Mouse (Mus musculus): ENCODE results near the gene Focad. TPM values are rescaled to one million over a fixed set of nuclear protein-coding genes. Genes with fewer than 3 reads are reported as not detected.

Focad gene
- polyA plus RNA-seq, 1 experiment, result 10.3 TPM

DNA sequence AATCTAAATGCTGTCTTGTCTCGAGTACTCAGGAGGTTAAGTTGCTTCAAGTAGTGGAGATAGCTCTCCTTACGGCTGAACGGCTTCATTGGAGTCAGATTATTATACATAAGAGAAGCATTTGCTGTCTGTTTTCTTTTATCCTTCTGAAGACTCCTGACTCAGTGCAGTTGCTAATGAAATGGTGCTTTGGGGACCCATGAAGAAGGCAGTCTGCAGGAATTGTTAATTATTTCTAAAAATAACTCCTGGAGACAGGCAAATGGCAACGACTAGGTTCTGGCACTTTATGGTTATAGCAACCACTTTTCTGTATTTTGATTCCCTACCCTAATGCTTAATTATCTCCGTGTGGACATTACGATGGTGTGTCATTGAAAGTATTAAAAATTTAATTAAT lies 201.1 kb downstream of the Focad start:
- H3K27me3 ChIP-seq (ENCODE audit: control insufficient read depth, insufficient read depth, insufficient read length), result no peaks in the 10 kb centered on the region
- no peak for TF ChIP-seq MYOG (IDR thresholded peaks at IDR 0.05; ENCODE audit: control insufficient read depth, extremely low read depth, insufficient read length)
- no peak for TF ChIP-seq CTCF (IDR thresholded peaks at IDR 0.05; ENCODE audit: control insufficient read depth, insufficient read depth, insufficient read length)
- TF ChIP-seq MYOD1 (IDR thresholded peaks at IDR 0.05; ENCODE audit: control insufficient read depth, insufficient read length, low read depth), result no peak
- no peak for TF ChIP-seq FOSL1 (IDR thresholded peaks at IDR 0.05; ENCODE audit: insufficient read depth, low read length, poor library complexity, severe bottlenecking)
- no peaks in the 10 kb centered on the region for H3K36me3 ChIP-seq (ENCODE audit: control insufficient read depth, insufficient read depth)
- H3K79me3 ChIP-seq (ENCODE audit: low read depth), result no peaks in the 10 kb centered on the region
- no peak overlapping the region for H3K4me3 ChIP-seq (ENCODE audit: insufficient read depth, poor library complexity, severe bottlenecking)
- H3K79me2 ChIP-seq (ENCODE audit: control insufficient read depth, insufficient read depth), result no peaks in the 10 kb centered on the region
- no peak overlapping the region for H3ac ChIP-seq (ENCODE audit: control insufficient read depth, insufficient read length, low read depth)

DNA sequence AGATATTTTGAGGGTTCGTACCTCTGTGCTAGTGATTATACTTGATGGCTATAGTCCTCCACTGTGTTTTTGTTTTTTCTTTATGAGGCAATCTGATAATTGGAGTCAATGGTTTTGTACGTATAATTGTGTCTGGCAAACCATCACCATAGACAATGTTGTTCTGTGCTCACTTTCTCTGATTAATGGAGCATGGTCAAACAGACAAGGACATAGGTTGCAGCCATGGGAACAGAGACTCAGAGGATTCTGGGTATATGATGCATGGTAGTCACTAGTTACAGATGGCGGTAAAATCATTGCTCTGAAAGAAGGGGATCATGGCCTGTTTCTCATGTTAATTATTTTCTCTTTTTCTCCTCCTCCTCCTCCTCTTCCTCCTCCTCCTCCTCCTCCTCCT lies 205.1 kb downstream of the Focad start:
- no peak for TF ChIP-seq MYOD1 (IDR thresholded peaks at IDR 0.05; ENCODE audit: control insufficient read depth, insufficient read length, low read depth)
- no peak for TF ChIP-seq CEBPB (IDR thresholded peaks at IDR 0.05; ENCODE audit: low read depth)
- no peak for TF ChIP-seq USF1 (IDR thresholded peaks at IDR 0.05; ENCODE audit: low read depth)
- TF ChIP-seq MYOG (IDR thresholded peaks at IDR 0.05; ENCODE audit: control insufficient read depth, extremely low read depth, insufficient read length), result no peak
- Histone ChIP-seq H3K27me3 (ENCODE audit: control insufficient read depth, insufficient read depth, insufficient read length) (no peaks in the 10 kb centered on the region), H3K79me3 (ENCODE audit: low read depth) (no peaks in the 10 kb centered on the region), H3K79me2 (ENCODE audit: control insufficient read depth, insufficient read depth) (no peaks in the 10 kb centered on the region), H3ac (ENCODE audit: control insufficient read depth, insufficient read length, low read depth) (no peak overlapping the region), H3K36me3 (ENCODE audit: control insufficient read depth, insufficient read depth) (no peaks in the 10 kb centered on the region), H3K4me3 (ENCODE audit: insufficient read depth, poor library complexity, severe bottlenecking) (no peak overlapping the region)

DNA sequence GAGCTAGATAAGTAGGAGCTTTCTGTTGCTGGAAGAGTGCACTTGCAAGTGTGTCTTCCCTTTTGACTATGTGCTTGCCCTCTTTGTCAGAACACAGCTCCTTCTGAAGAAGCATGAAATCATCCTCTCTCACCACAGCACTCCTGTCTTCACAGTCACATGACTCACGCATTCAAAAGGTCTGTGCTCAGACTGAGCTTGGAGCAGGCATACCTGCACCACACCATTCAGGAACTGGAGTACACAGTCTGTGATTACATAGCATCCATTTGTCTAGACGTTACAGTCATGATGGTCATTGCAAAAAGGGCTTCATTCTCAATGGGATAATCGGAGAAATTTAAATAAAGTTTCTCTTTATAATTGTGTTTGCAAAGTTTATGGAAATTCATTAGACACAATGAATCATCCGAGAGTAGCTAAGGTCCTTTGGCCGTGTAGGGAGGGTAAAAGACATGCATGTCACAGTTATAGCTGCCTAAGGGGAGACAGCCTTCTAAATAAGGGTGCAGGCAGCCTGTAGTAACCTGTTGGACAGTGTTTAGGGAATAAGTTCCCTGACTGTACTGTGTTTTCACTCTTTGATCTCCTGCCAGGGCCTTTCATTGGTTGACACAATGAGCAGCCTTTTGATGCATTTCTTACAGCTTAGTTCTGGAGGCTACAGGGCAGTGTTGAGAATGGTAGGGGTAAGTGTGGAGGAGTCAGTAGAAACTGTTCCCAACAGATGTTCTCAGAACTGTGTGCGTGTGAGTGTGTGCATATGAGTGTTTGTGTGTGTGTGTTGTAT lies 206.6 kb downstream of the Focad start:
- Histone ChIP-seq H3K79me2 (ENCODE audit: control insufficient read depth, insufficient read depth) (no peaks in the 10 kb centered on the region), H3ac (ENCODE audit: control insufficient read depth, insufficient read length, low read depth) (no peak overlapping the region), H3K79me3 (ENCODE audit: low read depth) (no peaks in the 10 kb centered on the region), H3K36me3 (ENCODE audit: control insufficient read depth, insufficient read depth) (no peaks in the 10 kb centered on the region), H3K27me3 (ENCODE audit: control insufficient read depth, insufficient read depth, insufficient read length) (no peaks in the 10 kb centered on the region), H3K4me3 (ENCODE audit: insufficient read depth, poor library complexity, severe bottlenecking) (no peak overlapping the region)
- TF ChIP-seq MYOG (IDR thresholded peaks at IDR 0.05; ENCODE audit: control insufficient read depth, extremely low read depth, insufficient read length) (no peak), FOSL1 (IDR thresholded peaks at IDR 0.05; ENCODE audit: insufficient read depth, low read length, poor library complexity, severe bottlenecking) (no peak), USF1 (IDR thresholded peaks at IDR 0.05; ENCODE audit: low read depth) (no peak), CTCF (IDR thresholded peaks at IDR 0.05; ENCODE audit: control insufficient read depth, insufficient read depth, insufficient read length) (no peak), MAX (IDR thresholded peaks at IDR 0.05) (no peak), MYOD1 (IDR thresholded peaks at IDR 0.05; ENCODE audit: control insufficient read depth, insufficient read length, low read depth) (no peak), CEBPB (IDR thresholded peaks at IDR 0.05; ENCODE audit: low read depth) (no peak)

DNA sequence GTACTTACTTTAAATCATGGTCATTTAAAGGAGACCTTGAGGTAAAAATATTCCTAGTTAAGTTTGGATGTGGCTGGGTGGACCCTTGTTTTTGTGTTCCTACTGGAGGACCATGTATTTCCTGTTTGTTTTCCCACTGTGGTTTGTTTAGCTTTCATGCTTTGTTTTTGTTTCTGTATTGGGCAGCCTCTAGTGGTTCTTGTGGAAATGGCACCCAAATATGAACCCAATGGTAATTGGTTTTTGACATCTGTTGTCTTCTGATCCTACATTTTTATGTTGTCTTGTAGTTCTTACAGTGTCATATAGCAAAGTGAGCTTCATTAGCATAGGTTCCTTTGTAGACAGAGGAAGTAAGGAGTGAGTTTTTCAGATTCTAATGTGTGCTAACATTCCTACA lies 207.9 kb downstream of the Focad start:
- Histone ChIP-seq H3K36me3 (ENCODE audit: control insufficient read depth, insufficient read depth) (no peaks in the 10 kb centered on the region), H3K79me2 (ENCODE audit: control insufficient read depth, insufficient read depth) (no peaks in the 10 kb centered on the region), H3K4me3 (ENCODE audit: insufficient read depth, poor library complexity, severe bottlenecking) (no peak overlapping the region), H3ac (ENCODE audit: control insufficient read depth, insufficient read length, low read depth) (no peak overlapping the region), H3K27me3 (ENCODE audit: control insufficient read depth, insufficient read depth, insufficient read length) (no peaks in the 10 kb centered on the region), H3K79me3 (ENCODE audit: low read depth) (no peaks in the 10 kb centered on the region)
- no peak for TF ChIP-seq MYOG (IDR thresholded peaks at IDR 0.05; ENCODE audit: control insufficient read depth, extremely low read depth, insufficient read length)
- no peak for TF ChIP-seq MAX (IDR thresholded peaks at IDR 0.05)
- no peak for TF ChIP-seq MYOD1 (IDR thresholded peaks at IDR 0.05; ENCODE audit: control insufficient read depth, insufficient read length, low read depth)
- TF ChIP-seq CEBPB (IDR thresholded peaks at IDR 0.05; ENCODE audit: low read depth), result no peak
- no peak for TF ChIP-seq CTCF (IDR thresholded peaks at IDR 0.05; ENCODE audit: control insufficient read depth, insufficient read depth, insufficient read length)
- no peak for TF ChIP-seq FOSL1 (IDR thresholded peaks at IDR 0.05; ENCODE audit: insufficient read depth, low read length, poor library complexity, severe bottlenecking)
- TF ChIP-seq USF1 (IDR thresholded peaks at IDR 0.05; ENCODE audit: low read depth), result no peak

DNA sequence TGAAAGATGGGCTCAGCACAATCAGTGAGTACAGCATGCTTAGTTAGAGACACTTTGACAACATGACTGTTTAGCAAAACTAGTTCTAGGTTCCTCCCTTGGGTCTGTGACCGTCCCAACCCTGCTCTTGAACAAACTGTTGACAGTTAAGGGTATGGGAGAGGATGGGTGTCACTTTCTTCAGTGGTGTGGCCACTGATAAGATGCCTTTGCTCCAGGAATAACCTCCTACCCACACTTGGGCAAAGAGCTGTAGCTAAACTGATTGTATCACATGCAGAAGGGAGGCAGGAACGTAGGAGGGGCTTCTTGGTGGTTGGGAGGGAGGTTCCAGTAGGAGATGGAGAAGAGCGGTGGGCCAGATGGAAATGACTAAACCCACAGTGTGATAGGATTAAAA lies 213.3 kb downstream of the Focad start:
- TF ChIP-seq CTCF (IDR thresholded peaks at IDR 0.05; ENCODE audit: control insufficient read depth, insufficient read depth, insufficient read length) (no peak), MYOG (IDR thresholded peaks at IDR 0.05; ENCODE audit: control insufficient read depth, extremely low read depth, insufficient read length) (no peak), MAX (IDR thresholded peaks at IDR 0.05) (no peak), FOSL1 (IDR thresholded peaks at IDR 0.05; ENCODE audit: insufficient read depth, low read length, poor library complexity, severe bottlenecking) (no peak), MYOD1 (IDR thresholded peaks at IDR 0.05; ENCODE audit: control insufficient read depth, insufficient read length, low read depth) (no peak), USF1 (IDR thresholded peaks at IDR 0.05; ENCODE audit: low read depth) (no peak), CEBPB (IDR thresholded peaks at IDR 0.05; ENCODE audit: low read depth) (no peak)

More for the DNA sequence above, 213.3 kb downstream of the Focad start:
- Histone ChIP-seq H3K4me3 (ENCODE audit: insufficient read depth, poor library complexity, severe bottlenecking) (no peak overlapping the region), H3K79me2 (ENCODE audit: control insufficient read depth, insufficient read depth) (no peaks in the 10 kb centered on the region), H3ac (ENCODE audit: control insufficient read depth, insufficient read length, low read depth) (no peak overlapping the region), H3K79me3 (ENCODE audit: low read depth) (no peaks in the 10 kb centered on the region), H3K36me3 (ENCODE audit: control insufficient read depth, insufficient read depth) (no peaks in the 10 kb centered on the region), H3K27me3 (ENCODE audit: control insufficient read depth, insufficient read depth, insufficient read length) (no peaks in the 10 kb centered on the region)
